Mouse (Mus musculus) spleen, adult 2 months (tissue): Measurements from ENCODE around the gene Fgf12.

Experiments
- CTCF ChIP-seq: fragments of 200-500 bp; IDR thresholded peaks from 2 replicates; pipeline ENCODE4 v1.5.1; 2011; ENCODE audit warnings: mild to moderate bottlenecking, inconsistent platforms; ENCODE audit not compliant: insufficient read depth, insufficient read length, insufficient replicate concordance; ENCODE audit errors: extremely low read depth
- POLR2A ChIP-seq: fragments of 200-500 bp; IDR thresholded peaks from 2 replicates; pipeline ENCODE4 v1.6.1; 2011; ENCODE audit warnings: low read depth, low read length, inconsistent platforms

GRCm38 (mm10) chr16:28681625-28682024 lies 71.2 kb downstream of the Fgf12 start:
- TF ChIP-seq CTCF (no peak), POLR2A (no peak)
